Mouse (Mus musculus): Measurements from ENCODE around the gene Relb.

The Relb gene

GRCm38 (mm10) chr7:19580634-19581033, 48.6 kb downstream of the Relb start:
- in situ Hi-C loops (cut with MboI), result no loop called here

GRCm38 (mm10) chr7:19579751-19580150, 49.5 kb downstream of the Relb start:
- in situ Hi-C loops (cut with MboI), result no loop called here

GRCm38 (mm10) chr7:19578436-19578835, 50.8 kb downstream of the Relb start:
- in situ Hi-C loops (cut with MboI), result no loop called here

GRCm38 (mm10) chr7:19577877-19578414, 51.3 kb downstream of the Relb start:
- in situ Hi-C loops (cut with MboI), result no loop called here

GRCm38 (mm10) chr7:19577141-19577852, 51.9 kb downstream of the Relb start, which contains the start of the genes Zfp296 and Gemin7:
TSS of gene Zfp296 (plus strand) at chr7:19577287.
TSS of gene Gemin7 (minus strand) at chr7:19577595.
- in situ Hi-C loops (cut with MboI), result no loop called here

GRCm38 (mm10) chr7:19575559-19575958, 53.7 kb downstream of the Relb start:
- in situ Hi-C loops (cut with MboI), result no loop called here

GRCm38 (mm10) chr7:19573776-19574140, 55.5 kb downstream of the Relb start:
- in situ Hi-C loops (cut with MboI), result no loop called here

GRCm38 (mm10) chr7:19572926-19573775, 56.1 kb downstream of the Relb start:
- in situ Hi-C loops (cut with MboI), result no loop called here

- in situ Hi-C loops (cut with MboI), result no loop called here
These were observed 59.6 kb downstream of the Relb start for GRCm38 (mm10) chr7:19569647-19570046.

GRCm38 (mm10) chr7:19567426-19567825, 61.8 kb downstream of the Relb start:
- in situ Hi-C loops (cut with MboI), result no loop called here

GRCm38 (mm10) chr7:19565803-19566202, 63.4 kb downstream of the Relb start:
- in situ Hi-C loops (cut with MboI), result no loop called here

GRCm38 (mm10) chr7:19564455-19564854, 64.8 kb downstream of the Relb start:
- in situ Hi-C loops (cut with MboI), result no loop called here

GRCm38 (mm10) chr7:19563884-19564283, 65.4 kb downstream of the Relb start:
- in situ Hi-C loops (cut with MboI), result no loop called here

- in situ Hi-C loops (cut with MboI), result no loop called here
These were observed 66.4 kb downstream of the Relb start, which contains the start of gene Ppp1r37 for GRCm38 (mm10) chr7:19562643-19563410. TSS of gene Ppp1r37 (minus strand) at chr7:19563076.

GRCm38 (mm10) chr7:19561765-19562642, 67.2 kb downstream of the Relb start:
- in situ Hi-C loops (cut with MboI), result no loop called here

GRCm38 (mm10) chr7:19561431-19561764, 67.8 kb downstream of the Relb start:
- in situ Hi-C loops (cut with MboI), result no loop called here

GRCm38 (mm10) chr7:19560491-19561260, 68.6 kb downstream of the Relb start:
- in situ Hi-C loops (cut with MboI), result no loop called here

- in situ Hi-C loops (cut with MboI), result no loop called here
These were observed 70.3 kb downstream of the Relb start for GRCm38 (mm10) chr7:19558965-19559364.

- in situ Hi-C loops (cut with MboI), result no loop called here
These were observed 71.0 kb downstream of the Relb start for GRCm38 (mm10) chr7:19557982-19558900.
